Mouse (Mus musculus) testis, adult 2 months (tissue): ENCODE results near the gene Lrp8.

ENCODE experiments used
- CTCF ChIP-seq: fragments of 200-500 bp; IDR thresholded peaks from 2 replicates; pipeline ENCODE4 v1.5.1; 2012; ENCODE audit warnings: low read depth, mild to moderate bottlenecking, inconsistent platforms, low read length, moderate library complexity; ENCODE audit not compliant: control insufficient read depth, insufficient read depth, insufficient replicate concordance
- POLR2A ChIP-seq: fragments of 200-500 bp; IDR thresholded peaks from 2 replicates; pipeline ENCODE4 v1.6.1; 2012; ENCODE audit warnings: low read depth, mild to moderate bottlenecking, inconsistent platforms, low read length, moderate library complexity; ENCODE audit not compliant: control insufficient read depth

- TF ChIP-seq CTCF (no peak), POLR2A (no peak)
These were observed 14.4 kb downstream of the Lrp8 start for GRCm38 (mm10) chr4:107816459-107816858.
